Mouse (Mus musculus) small intestine, adult 2 months (tissue): ENCODE measurements at regions not wholly inside any gene's neighbourhood (a gene's known extent, or its start where the extent isn't known, plus 50 kb on each side); places are given as distances from the start of the nearest gene placed in this dataset.

Experiments
- CTCF ChIP-seq: fragments of 200-500 bp; IDR thresholded peaks from 2 replicates; pipeline ENCODE4 v1.5.1; 2012; ENCODE audit warnings: low read depth, mild to moderate bottlenecking, control low read depth, inconsistent platforms, low read length, moderate library complexity, mixed read lengths; ENCODE audit not compliant: insufficient replicate concordance, insufficient read length; ENCODE audit errors: extremely low read depth
- POLR2A ChIP-seq: fragments of 200-500 bp; IDR thresholded peaks from 2 replicates; pipeline ENCODE4 v1.6.1; 2012; ENCODE audit warnings: low read depth, mild to moderate bottlenecking, control low read depth, inconsistent platforms, low read length, moderate library complexity

DNA sequence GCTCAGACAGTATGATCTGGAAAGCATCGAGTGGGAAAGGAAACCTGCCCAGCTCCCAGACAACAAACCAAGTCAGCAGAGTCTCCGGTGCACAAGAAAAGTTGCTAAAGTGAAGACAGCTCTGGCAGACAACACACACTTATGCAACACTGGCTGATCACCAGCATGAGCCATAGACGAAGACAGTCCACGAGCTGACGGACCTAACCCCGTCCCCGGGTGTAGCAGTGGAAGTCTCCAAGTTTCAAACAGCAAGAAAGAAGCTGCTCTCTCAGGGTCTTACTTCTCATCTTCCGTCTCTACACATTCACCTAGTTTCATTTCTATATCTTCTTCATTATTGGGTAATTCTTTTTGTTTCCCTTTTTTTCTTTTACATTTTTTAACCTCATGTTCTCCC, 1083.8 kb upstream of the 2610301B20Rik start:
- TF ChIP-seq POLR2A (no peak), CTCF (no peak)
